Mouse (Mus musculus) T-cell, adult 2 months (primary cell): Measurements from ENCODE around the gene Aurka.

Source experiments
- DNase-seq: peaks from one replicate; pipeline ENCODE4 v3.0.0; 2022; ENCODE audit warnings: low spot score

The Aurka gene

DNA sequence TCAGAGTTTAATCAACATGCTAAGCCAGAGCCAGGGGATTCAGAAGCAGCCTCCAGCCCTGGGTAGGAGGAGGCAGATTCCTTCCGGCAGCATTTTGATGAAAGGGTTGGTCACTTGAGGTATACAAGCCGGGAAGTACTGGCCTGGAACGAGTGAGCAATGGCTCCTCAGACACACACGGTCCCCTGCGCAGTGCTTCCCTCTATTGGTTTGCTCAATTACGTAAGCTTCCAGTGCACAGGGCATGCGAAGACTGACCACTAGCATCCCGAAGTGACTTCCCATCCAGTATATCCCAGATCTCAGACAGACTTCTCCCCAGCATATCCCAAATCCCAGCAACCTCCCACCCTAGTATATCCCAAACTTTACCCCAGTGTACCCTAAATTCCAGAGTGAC is 42.1 kb downstream of the Aurka start:
- no peak for DNase-seq

DNA sequence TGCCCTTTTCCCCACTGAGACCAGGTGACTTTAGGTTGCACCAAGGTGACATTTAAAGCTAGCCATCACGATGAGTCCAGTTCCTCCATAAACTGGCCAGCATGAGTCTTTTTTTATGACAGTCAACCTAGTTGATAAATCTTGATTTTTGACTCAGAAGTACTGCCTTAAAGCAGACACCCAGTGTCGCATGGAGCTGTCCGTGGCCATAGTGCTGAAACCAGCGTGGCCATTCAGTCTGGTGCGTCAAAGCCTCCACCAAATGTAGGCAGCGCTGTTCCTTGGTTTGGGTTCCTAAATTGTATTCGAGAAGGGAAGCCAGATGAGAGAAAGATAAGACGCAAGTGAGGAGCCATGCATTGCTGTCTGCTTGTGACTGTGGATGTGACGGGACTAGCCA is 49.5 kb downstream of the Aurka start:
- DNase-seq, result no peak

DNA sequence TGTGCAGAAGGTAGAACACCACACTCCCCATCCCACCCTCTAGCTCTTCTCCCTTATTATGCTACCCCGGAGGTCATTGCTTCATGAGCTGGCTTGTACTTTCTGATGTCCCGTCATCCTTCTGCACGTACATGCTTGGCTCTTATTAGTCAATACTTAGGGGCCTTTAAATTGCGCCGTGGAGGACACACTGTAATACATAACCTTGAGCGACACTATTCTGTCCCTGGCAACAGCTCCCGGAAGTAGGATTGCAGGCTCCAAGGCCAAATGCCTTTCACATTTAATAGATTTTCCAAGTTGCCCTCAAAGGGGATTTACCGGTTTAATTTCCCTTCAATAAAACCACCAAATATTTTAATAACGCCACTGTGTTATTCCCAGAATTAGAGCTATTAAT is 58.6 kb downstream of the Aurka start:
- no peak for DNase-seq

DNA sequence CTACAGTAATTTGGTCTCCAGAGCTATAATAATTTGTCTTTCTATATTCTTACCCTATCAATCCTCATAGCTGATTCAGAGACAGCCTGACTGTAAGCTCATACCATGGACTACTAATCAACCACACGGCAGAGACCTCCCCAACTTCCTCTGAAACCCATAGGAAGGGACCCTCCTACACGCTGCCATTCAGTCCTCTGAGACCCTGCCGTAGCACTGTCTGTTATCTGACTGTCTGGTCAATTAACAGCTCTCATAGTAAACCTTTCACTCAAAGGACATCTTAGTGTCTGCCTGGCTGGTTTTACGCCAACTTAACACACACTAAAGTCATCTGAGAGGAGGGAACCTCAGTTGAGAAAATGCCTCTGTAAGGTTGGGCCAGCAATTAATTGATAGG is 63.8 kb downstream of the Aurka start:
- DNase-seq, result no peak
